Mouse (Mus musculus) lung, postnatal 0 days (tissue): ENCODE results near the gene Armc9. TPM values are rescaled to one million over a fixed set of nuclear protein-coding genes. Genes with fewer than 3 reads are reported as not detected.

ENCODE experiments used
- ATAC-seq: fragments of 200-750 bp; cut with Nextera tagmentation; 2 replicates; pipeline ENCODE4 v1.8.0; 2017; ENCODE audit warnings: moderate library complexity
- DNase-seq: peaks from one replicate; pipeline ENCODE4 v3.0.0-alpha.2; 2016; ENCODE audit warnings: low spot score
- H3K27ac ChIP-seq: fragments of 300-500 bp; sonication (generic); 2 replicates; pipeline ENCODE4 v1.5.1; 2014; ENCODE audit warnings: antibody characterized with exemption, mild to moderate bottlenecking, low read length, mixed read lengths
- H3K27me3 ChIP-seq: fragments of 300-500 bp; sonication (generic); replicated peaks from 2 replicates; pipeline ENCODE4 v1.6.1; 2014; ENCODE audit warnings: low read length, mixed read lengths; ENCODE audit not compliant: insufficient read depth
- H3K36me3 ChIP-seq: fragments of 300-500 bp; sonication (generic); 2 replicates; pipeline ENCODE4 v1.6.1; 2014; ENCODE audit warnings: low read length, mixed read lengths; ENCODE audit not compliant: insufficient read depth
- H3K4me1 ChIP-seq: fragments of 300-500 bp; sonication (generic); 2 replicates; pipeline ENCODE4 v1.6.1; 2014; ENCODE audit warnings: antibody characterized with exemption, low read depth, low read length, mixed read lengths; ENCODE audit not compliant: insufficient read depth
- H3K4me2 ChIP-seq: fragments of 300-500 bp; sonication (generic); replicated peaks from 2 replicates; pipeline ENCODE4 v1.6.1; 2014; ENCODE audit warnings: low read depth, mild to moderate bottlenecking, low read length, moderate library complexity, mixed read lengths
- H3K4me3 ChIP-seq: fragments of 300-500 bp; sonication (generic); 2 replicates; pipeline ENCODE4 v1.5.1; 2014; ENCODE audit warnings: low read depth, low read length
- H3K9ac ChIP-seq: fragments of 300-500 bp; sonication (generic); replicated peaks from 2 replicates; pipeline ENCODE4 v1.6.1; 2014; ENCODE audit warnings: low read depth, mild to moderate bottlenecking
- H3K9me3 ChIP-seq: fragments of 300-500 bp; sonication (generic); 2 replicates; pipeline ENCODE4 v1.6.1; 2016; ENCODE audit warnings: low read length, mixed read lengths
- CTCF ChIP-seq: IDR thresholded peaks from 2 replicates; pipeline ENCODE4 v1.5.1; 2016; ENCODE audit warnings: antibody characterized with exemption, mild to moderate bottlenecking
- EP300 ChIP-seq: IDR thresholded peaks from 2 replicates; pipeline ENCODE4 v1.6.1; 2016; ENCODE audit warnings: antibody characterized with exemption, mild to moderate bottlenecking, control low read depth
- WGBS: fragments of 180-500 bp; shearing (Covaris S2); extraction: QIAGEN DNeasy Blood & Tissue Kit; methylation state at CpG from one replicate; pipeline ENCODE4 v1.1.7; 2014; 5-methylcytosine and 5-hydroxymethylcytosine counted together
- polyA plus RNA-seq: library from polyadenylated mRNA; unstranded; fragments of >200 nt; fragmentation: Nextera tagmentation; extraction: Ambion mirVana; gene quantifications from 2 replicates; pipeline ENCODE4 v1.2.1, GENCODE M21; 2015

The Armc9 gene
- polyA plus RNA-seq, 1 experiment from 2014 or later, result 8.7 TPM

DNA sequence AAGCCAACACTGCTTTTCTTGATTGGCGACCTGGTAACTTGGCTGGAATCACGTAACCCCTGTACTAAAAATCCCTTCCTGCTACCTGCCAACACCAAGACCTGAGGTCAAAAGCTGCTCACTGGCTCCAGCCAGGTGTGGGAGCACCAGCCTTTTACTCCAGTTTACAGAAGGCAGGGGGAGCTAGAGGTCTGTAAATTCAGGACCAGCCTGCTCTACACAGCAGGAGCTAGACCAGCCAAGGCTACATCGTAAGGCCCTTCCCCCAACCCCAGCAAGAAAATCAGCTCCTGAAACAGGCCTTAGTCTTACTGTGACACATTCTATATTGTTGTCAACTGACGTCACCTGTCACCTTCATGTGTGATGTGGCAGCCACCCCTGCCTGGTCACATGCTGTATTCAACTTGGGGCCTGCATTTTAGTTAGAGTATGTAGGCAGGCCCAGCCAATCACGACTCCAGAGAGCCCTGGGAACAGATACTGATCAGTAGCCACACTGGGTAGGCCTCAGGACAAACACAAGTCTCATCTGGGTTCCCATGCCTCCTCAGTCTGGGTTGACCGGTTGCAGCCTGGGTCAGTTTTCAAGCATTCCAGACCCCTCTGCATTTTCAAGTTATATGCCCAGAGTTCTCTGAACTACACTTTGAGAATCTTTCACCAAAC lies 34.6 kb downstream of the Armc9 start:
- DNase-seq (no peak), ATAC-seq (no peak)
- Histone ChIP-seq H3K4me3 (no peak overlapping the region), H3K9me3 (no peaks in the 10 kb centered on the region), H3K4me2 (no peak overlapping the region), H3K4me1 (no peaks in the 10 kb centered on the region), H3K9ac (no peak overlapping the region), H3K27me3 (no peaks in the 10 kb centered on the region), H3K27ac (no peak overlapping the region), H3K36me3 (no peaks in the 10 kb centered on the region)
- TF ChIP-seq CTCF (no peak), EP300 (no peak)
- WGBS, result 77% methylated on average over 6 of the region's 6 CpGs

- H3K9ac ChIP-seq, result no peak overlapping the region
- no peaks in the 10 kb centered on the region for H3K4me1 ChIP-seq
- H3K4me2 ChIP-seq, result no peak overlapping the region
- no peak for TF ChIP-seq EP300
- TF ChIP-seq CTCF, result no peak
- WGBS, result 77% methylated on average over 6 of the region's 6 CpGs
- H3K27me3 ChIP-seq, result no peaks in the 10 kb centered on the region
- DNase-seq (no peak), ATAC-seq (no peak)
- H3K9me3 ChIP-seq, result no peaks in the 10 kb centered on the region
- no peak overlapping the region for H3K27ac ChIP-seq
- no peak overlapping the region for H3K4me3 ChIP-seq
- no peaks in the 10 kb centered on the region for H3K36me3 ChIP-seq
Observed at GRCm38 (mm10) chr1:86190843-86191242, 36.3 kb downstream of the Armc9 start.

DNA sequence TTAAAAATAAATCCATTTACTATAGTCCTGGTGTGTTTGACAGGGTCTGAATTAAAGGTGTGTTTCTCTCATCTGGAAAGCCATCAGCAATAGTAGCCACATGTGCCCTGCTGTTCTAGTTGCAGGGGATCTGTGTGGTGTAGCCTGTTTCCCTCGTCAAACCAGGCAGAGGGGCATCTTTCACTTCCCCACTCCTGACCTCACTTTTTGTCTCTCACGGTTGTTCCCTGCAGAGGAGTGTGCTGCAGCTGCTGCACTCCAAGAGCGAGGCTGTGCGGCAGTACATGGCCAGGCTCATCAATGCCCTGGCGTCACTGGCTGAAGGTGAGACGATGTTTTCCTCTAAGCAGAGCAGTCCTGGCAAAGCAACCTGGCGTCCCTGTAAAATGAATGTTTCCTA lies 39.5 kb downstream of the Armc9 start:
- no peak overlapping the region for H3K27ac ChIP-seq
- TF ChIP-seq CTCF, result no peak
- TF ChIP-seq EP300, result no peak

GRCm38 (mm10) chr1:86198276-86198675 lies 43.7 kb downstream of the Armc9 start:
- no peaks in the 10 kb centered on the region for H3K36me3 ChIP-seq
- H3K27ac ChIP-seq, result no peak overlapping the region
- H3K27me3 ChIP-seq, result no peaks in the 10 kb centered on the region
- no peak overlapping the region for H3K9ac ChIP-seq
- H3K9me3 ChIP-seq, result no peaks in the 10 kb centered on the region
- H3K4me2 ChIP-seq, result no peak overlapping the region
- WGBS, result 86% methylated on average over 6 of the region's 6 CpGs
- TF ChIP-seq EP300 (no peak), CTCF (no peak)
- no peaks in the 10 kb centered on the region for H3K4me1 ChIP-seq
- H3K4me3 ChIP-seq, result no peak overlapping the region
- ATAC-seq (no peak), DNase-seq (no peak)

More for the DNA sequence above, 39.5 kb downstream of the Armc9 start:
- H3K27me3 ChIP-seq, result no peaks in the 10 kb centered on the region
- no peaks in the 10 kb centered on the region for H3K4me1 ChIP-seq
- H3K36me3 ChIP-seq, result no peaks in the 10 kb centered on the region
- no peak overlapping the region for H3K4me2 ChIP-seq
- no peak overlapping the region for H3K9ac ChIP-seq
- 77% methylated on average over 7 of the region's 7 CpGs for WGBS
- DNase-seq (no peak), ATAC-seq (no peak)
- no peak overlapping the region for H3K4me3 ChIP-seq
- H3K9me3 ChIP-seq, result no peaks in the 10 kb centered on the region

DNA sequence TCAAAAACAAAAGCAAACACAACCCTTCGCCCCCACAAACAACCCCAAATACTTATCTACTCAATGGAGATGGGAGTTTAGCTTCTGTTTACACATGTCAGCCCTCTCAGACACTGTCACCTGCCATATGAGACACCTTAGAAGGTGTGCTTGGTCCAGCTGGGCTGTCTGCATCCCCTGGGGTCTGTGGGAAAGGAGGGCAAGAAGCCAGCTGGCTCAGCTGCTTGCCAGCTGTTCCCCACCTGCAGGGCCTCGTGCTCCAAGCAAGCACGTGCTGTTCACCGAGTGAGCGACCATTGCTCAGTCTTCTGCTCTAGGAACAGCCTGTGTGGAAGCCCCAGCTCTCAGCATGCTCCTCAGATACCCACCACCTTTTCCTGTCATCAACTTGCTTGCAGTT lies 44.4 kb downstream of the Armc9 start:
- H3K4me3 ChIP-seq, result no peak overlapping the region
- 82% methylated on average over 5 of the region's 5 CpGs for WGBS
- no peaks in the 10 kb centered on the region for H3K36me3 ChIP-seq
- H3K4me2 ChIP-seq, result no peak overlapping the region
- no peak overlapping the region for H3K9ac ChIP-seq
- no peak for ATAC-seq
- DNase-seq, result no peak
- H3K27ac ChIP-seq, result no peak overlapping the region
- no peak for TF ChIP-seq EP300
- TF ChIP-seq CTCF, result no peak
- no peaks in the 10 kb centered on the region for H3K27me3 ChIP-seq
- no peaks in the 10 kb centered on the region for H3K4me1 ChIP-seq
- no peaks in the 10 kb centered on the region for H3K9me3 ChIP-seq

DNA sequence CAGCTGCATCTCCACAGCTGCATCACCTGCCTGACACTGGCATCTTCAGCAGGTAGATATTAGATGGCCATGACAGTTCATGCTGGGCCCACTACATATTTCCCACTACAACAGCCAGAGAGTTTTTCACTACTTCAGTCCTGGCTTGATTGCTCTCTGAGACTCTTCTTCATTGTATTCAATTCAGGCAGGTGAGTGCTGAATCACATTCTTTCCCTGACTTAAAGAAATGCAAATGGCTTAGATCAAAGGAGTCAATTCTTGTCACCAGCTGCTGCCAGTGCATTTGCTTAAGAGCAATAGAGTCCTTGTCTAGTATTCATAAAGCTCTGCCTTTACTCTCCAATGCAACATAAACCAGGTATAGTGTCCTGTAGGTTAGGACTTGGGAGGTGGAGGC lies 46.7 kb downstream of the Armc9 start:
- Histone ChIP-seq H3K27ac (no peak overlapping the region), H3K27me3 (no peaks in the 10 kb centered on the region), H3K4me3 (no peak overlapping the region), H3K9me3 (no peaks in the 10 kb centered on the region), H3K9ac (no peak overlapping the region), H3K4me1 (no peaks in the 10 kb centered on the region), H3K4me2 (no peak overlapping the region), H3K36me3 (no peaks in the 10 kb centered on the region)
- ATAC-seq, result no peak
- DNase-seq, result no peak
- TF ChIP-seq EP300, result no peak
- TF ChIP-seq CTCF, result no peak
